Mouse (Mus musculus) urinary bladder, postnatal 14 days (tissue): ENCODE measurements at regions not wholly inside any gene's neighbourhood (a gene's known extent, or its start where the extent isn't known, plus 50 kb on each side); places are given as distances from the start of the nearest gene placed in this dataset.

ENCODE experiments used
- DNase-seq: peaks from one replicate; pipeline ENCODE4 v3.0.0; 2021; ENCODE audit warnings: low spot score

GRCm38 (mm10) chr4:54162308-54162707 is 336.5 kb downstream of the Tmem38b start:
- DNase-seq, result no peak

GRCm38 (mm10) chr4:54170202-54170931 is 344.5 kb downstream of the Tmem38b start:
- peak; percentile 5 for DNase-seq

- no peak for DNase-seq
Observed at GRCm38 (mm10) chr4:54184213-54184612, 358.4 kb downstream of the Tmem38b start.

GRCm38 (mm10) chr4:54195734-54196133 is 369.9 kb downstream of the Tmem38b start:
- no peak for DNase-seq

- no peak for DNase-seq
Observed at GRCm38 (mm10) chr4:54202440-54202839, 376.6 kb downstream of the Tmem38b start.

GRCm38 (mm10) chr4:54224572-54224971 is 398.7 kb downstream of the Tmem38b start:
- no peak for DNase-seq
